In the genomic region with DNA sequence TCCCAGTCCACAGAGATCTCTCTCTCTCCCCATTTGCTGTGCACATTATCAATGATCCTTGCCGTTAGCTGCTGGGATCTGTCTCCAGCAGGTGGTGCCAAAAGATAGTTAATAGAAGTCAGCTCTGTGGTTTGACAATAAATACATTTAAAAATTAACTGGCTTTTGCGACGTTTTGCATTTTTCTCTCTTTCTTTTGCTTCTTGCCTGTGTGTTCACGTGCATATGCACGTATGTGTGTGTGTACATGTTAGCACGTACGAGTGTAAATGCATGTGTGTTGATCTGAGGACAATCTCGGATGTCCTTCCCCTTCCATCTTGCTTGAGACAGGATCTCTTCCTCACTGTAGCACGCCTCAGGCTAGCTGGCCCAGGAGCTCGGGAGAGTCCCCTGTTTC, we compare ENCODE assay signal across 9 mouse cellular contexts. TPM values are rescaled to one million over a fixed set of nuclear protein-coding genes. Genes with fewer than 3 reads are reported as not detected.
A peak's percentile ranks its signal among the peaks of the same experiment; 100 is the strongest.
DNase-seq lines count a peak whose midpoint lies in the region; ATAC-seq and TF ChIP-seq lines count a peak whose summit lies in the region.
"Had no signal": no experiment of that assay in that cellular context is flagged by ENCODE, and none has a peak within 500 bp of the region (broad histone marks: within the 10 kb centered on the region; RNA-seq: fewer than 3 reads in every experiment).

No protein-coding gene starts in this region.

- TF ChIP-seq POLR2A in thymus, adult 2 months (IDR thresholded peaks at IDR 0.05; ENCODE audit: control insufficient read depth, extremely low read depth, insufficient read depth, low read length, poor library complexity), result no peak

- peak; percentile 78 for TF ChIP-seq CTCF in heart, postnatal 0 days (IDR thresholded peaks at IDR 0.05; ENCODE audit: low read depth)
- no peak for TF ChIP-seq CTCF in thymus, adult 2 months (IDR thresholded peaks at IDR 0.05; ENCODE audit: borderline replicate concordance, control insufficient read depth, extremely low read depth, insufficient read depth, low read length, poor library complexity)

- peak; percentile 56 for DNase-seq in heart, adult 11 months
- peak; percentile 26 for DNase-seq in ES-E14 (ENCODE audit: low read depth, low spot score)
- peak; percentile 81 for DNase-seq in cerebellum, adult 9-10 months
- peak; percentile 45 for DNase-seq in heart, postnatal 0 days (ENCODE audit: low spot score)
- peak; percentile 49 to 68 for DNase-seq in layer of hippocampus, postnatal 25 days (ENCODE audit: extremely low spot score in 1 of 2, low spot score in 1 of 2)
- peak; percentile 50 for DNase-seq in mesoderm, embryonic 11.5 days (ENCODE audit: low read depth, low spot score)
- DNase-seq in thymus, adult 2 months, result peak; percentile 80

- ATAC-seq in heart, embryonic 12.5 days (ENCODE audit: insufficient number of reproducible peaks, low FRiP score), result no peak
- ATAC-seq in heart, postnatal 0 days (ENCODE audit: insufficient read depth, low read depth), result no peak

- H3K9me3 ChIP-seq in heart, embryonic 12.5 days (replicated peaks), result peaks cover under 1% of the 10 kb centered on the region; the same call in 1 of the 2 replicates
- H3K9me3 ChIP-seq in ES-E14 (ENCODE audit: control insufficient read depth, insufficient read depth, low read depth, low read length), result no peaks in the 10 kb centered on the region
- peaks cover under 1% of the 10 kb centered on the region for H3K9me3 ChIP-seq in heart, postnatal 0 days (replicated peaks; ENCODE audit: control insufficient read depth, low read length)
- H3K9me3 ChIP-seq: lung, embryonic 15.5 days had no signal

- 46% methylated on average over 10 of the region's 10 CpGs for WGBS in heart, embryonic 12.5 days
- WGBS in heart, postnatal 0 days, result 38% methylated on average over 10 of the region's 10 CpGs
- WGBS in thymus, adult 2 months, result 40% methylated on average over 10 of the region's 10 CpGs

- H3K4me2 ChIP-seq in heart, embryonic 12.5 days, result no peak overlapping the region
- peak overlapping the region; percentile 28 for H3K4me2 ChIP-seq in heart, postnatal 0 days (ENCODE audit: low read depth, low read length)
- H3K4me2 ChIP-seq: lung, embryonic 15.5 days had no signal

- H3K4me3 ChIP-seq in heart, embryonic 12.5 days, result no peak overlapping the region
- H3K4me3 ChIP-seq in ES-E14 (ENCODE audit: insufficient read depth in 1 of 2, low read depth in 1 of 2, low read length in 2 of 2, poor library complexity in 1 of 2, severe bottlenecking in 1 of 2), result no peak overlapping the region
- H3K4me3 ChIP-seq in heart, postnatal 0 days (ENCODE audit: low read depth, low read length), result no peak overlapping the region
- H3K4me3 ChIP-seq in thymus, adult 2 months (ENCODE audit: control insufficient read depth, insufficient read depth, low read length), result no peak overlapping the region
- H3K4me3 ChIP-seq: lung, embryonic 15.5 days had no signal

- H3K36me3 ChIP-seq in heart, embryonic 12.5 days, result no peaks in the 10 kb centered on the region
- H3K36me3 ChIP-seq in ES-E14 (ENCODE audit: control insufficient read depth, insufficient read depth, low read length, poor library complexity, severe bottlenecking), result no peaks in the 10 kb centered on the region
- H3K36me3 ChIP-seq in heart, postnatal 0 days (replicated peaks; ENCODE audit: control insufficient read depth, insufficient read depth, low read length), result no peaks in the 10 kb centered on the region
- H3K36me3 ChIP-seq in thymus, adult 2 months (ENCODE audit: control insufficient read depth, insufficient read depth, low read length), result no peaks in the 10 kb centered on the region
- H3K36me3 ChIP-seq: lung, embryonic 15.5 days had no signal

- no peaks in the 10 kb centered on the region for H3K4me1 ChIP-seq in heart, embryonic 12.5 days (replicated peaks)
- H3K4me1 ChIP-seq in ES-E14 (ENCODE audit: control insufficient read depth in 2 of 2, insufficient read depth in 2 of 2, low read length in 2 of 2, poor library complexity in 1 of 2), result peaks cover 0 to 4% of the 10 kb centered on the region in 2 experiments; a peak in 1 of 4 replicates
- no peaks in the 10 kb centered on the region for H3K4me1 ChIP-seq in heart, postnatal 0 days (ENCODE audit: control insufficient read depth, insufficient read depth)
- H3K4me1 ChIP-seq in thymus, adult 2 months (replicated peaks; ENCODE audit: control insufficient read depth, insufficient read depth, low read length), result peaks cover 10% of the 10 kb centered on the region
- H3K4me1 ChIP-seq: lung, embryonic 15.5 days had no signal

- H3K27ac ChIP-seq in heart, embryonic 12.5 days (ENCODE audit: poor library complexity, severe bottlenecking), result no peak overlapping the region
- H3K27ac ChIP-seq in ES-E14 (ENCODE audit: insufficient read depth, low read depth, low read length, poor library complexity, severe bottlenecking), result no peak overlapping the region
- no peak overlapping the region for H3K27ac ChIP-seq in heart, postnatal 0 days (ENCODE audit: low read depth)
- peak overlapping the region; percentile 18; the same call in 1 of the 2 replicates for H3K27ac ChIP-seq in thymus, adult 2 months (ENCODE audit: control insufficient read depth, insufficient read depth, low read length)
- H3K27ac ChIP-seq: lung, embryonic 15.5 days had no signal

- in situ Hi-C loops in ES-E14 (cut with MboI; ENCODE audit: low sequenced_read_pairs in 2 of 2, unreplicated experiment in 2 of 2), result loop anchor here (10.0 to 25.0 kb wide), 2 partner anchors 314 to 327 kb away; no protein-coding TSS in a partner anchor

- no peak overlapping the region for H3K9ac ChIP-seq in heart, embryonic 12.5 days
- H3K9ac ChIP-seq in ES-E14 (ENCODE audit: insufficient read depth, low read depth, low read length, poor library complexity, severe bottlenecking), result no peak overlapping the region
- H3K9ac ChIP-seq in heart, postnatal 0 days (replicated peaks; ENCODE audit: low read depth, low read length), result no peak overlapping the region
- H3K9ac ChIP-seq: lung, embryonic 15.5 days had no signal

- H3K27me3 ChIP-seq in heart, embryonic 12.5 days (replicated peaks), result no peaks in the 10 kb centered on the region
- no peaks in the 10 kb centered on the region for H3K27me3 ChIP-seq in heart, postnatal 0 days (ENCODE audit: control insufficient read depth, insufficient read depth, low read length)
- H3K27me3 ChIP-seq in thymus, adult 2 months (ENCODE audit: control insufficient read depth, insufficient read depth, low read length), result no peaks in the 10 kb centered on the region

- TF ChIP-seq EP300 in heart, postnatal 0 days (IDR thresholded peaks at IDR 0.05; ENCODE audit: low read depth), result no peak

TF ChIP-seq in ES-E14, 5 proteins besides CTCF, POLR2A, EP300 and RAD21:
- TF ChIP-seq ZNF384 (IDR thresholded peaks at IDR 0.05; ENCODE audit: low read depth, low read length) (no peak), ZC3H11A (IDR thresholded peaks at IDR 0.05; ENCODE audit: borderline replicate concordance, low read depth, low read length) (peak; percentile 82)

RNA-seq across cellular contexts. Expression of gene Stmnd1, which starts 37.3 kb away (rescaled TPM):
- polyA plus RNA-seq in heart, embryonic 12.5 days (2016; fragmentation: Nextera tagmentation; extraction: Ambion mirVana), result 0.18 and 0.33 TPM in 2 replicates
- not detected in 2 replicates for total RNA-seq in ES-E14 (2012; rRNA removed)
- total RNA-seq in heart, postnatal 0 days (2014; rRNA removed; ENCODE audit: low replicate concordance), result not detected in 2 replicates
- 0.52 and 0.69 TPM in 2 replicates for polyA plus RNA-seq in heart, postnatal 0 days (2015; fragmentation: Nextera tagmentation; extraction: Ambion mirVana)
- under 1 TPM in 1 of 2 experiments, not detected in 1; 0.27 TPM for total RNA-seq in layer of hippocampus, postnatal 25 days (2021)
- not detected in 2 replicates for polyA plus RNA-seq in thymus, adult 2 months (2012; rRNA removed)

Comparison
In these comparisons a context has a peak if more than half of its experiments do, and no peak if none do; other contexts are left out.
1. DNase-seq: peak in every context shown above with its lines; median percentile 81 in cerebellum, adult 9-10 months; 80 in thymus, adult 2 months; 58 in layer of hippocampus, postnatal 25 days; 56 in heart, adult 11 months; 50 in mesoderm, embryonic 11.5 days; 45 in heart, postnatal 0 days; 26 in ES-E14.